Mouse (Mus musculus): ENCODE measurements at regions not wholly inside any gene's neighbourhood (a gene's known extent, or its start where the extent isn't known, plus 50 kb on each side); places are given as distances from the start of the nearest gene placed in this dataset.

DNA sequence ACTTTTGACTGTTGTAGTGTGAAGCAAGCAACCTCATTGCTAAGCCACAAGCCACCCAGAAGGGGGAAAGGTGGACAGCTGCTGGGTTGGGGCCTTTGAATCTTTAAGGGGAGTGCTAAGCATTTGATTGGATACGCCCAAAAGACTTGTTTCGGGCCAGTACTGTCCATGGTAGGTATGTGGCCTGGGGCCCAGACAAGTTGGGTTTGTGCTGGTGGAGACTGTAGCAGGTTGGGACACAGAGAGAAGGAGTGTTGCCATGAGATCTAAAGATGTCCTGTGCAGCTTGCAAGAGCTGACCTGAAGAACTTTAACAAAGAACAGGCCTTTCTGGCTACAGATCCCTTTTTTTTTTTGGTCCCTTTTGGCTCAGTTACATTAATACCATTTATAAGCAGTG is 176.9 kb downstream of the 1190002N15Rik start:
- no peaks in the 10 kb centered on the region for H3K4me1 ChIP-seq (ENCODE audit: control insufficient read depth, insufficient read depth, low read length)
- TF ChIP-seq CTCF (IDR thresholded peaks at IDR 0.05; ENCODE audit: borderline replicate concordance, insufficient read depth, low read length) (no peak), POLR2A (IDR thresholded peaks at IDR 0.05; ENCODE audit: low read depth, low read length) (no peak)
- no peak overlapping the region for H3K4me3 ChIP-seq (ENCODE audit: insufficient read depth, low read length)
- no peak overlapping the region for H3K27ac ChIP-seq (ENCODE audit: insufficient read depth, low read length)

DNA sequence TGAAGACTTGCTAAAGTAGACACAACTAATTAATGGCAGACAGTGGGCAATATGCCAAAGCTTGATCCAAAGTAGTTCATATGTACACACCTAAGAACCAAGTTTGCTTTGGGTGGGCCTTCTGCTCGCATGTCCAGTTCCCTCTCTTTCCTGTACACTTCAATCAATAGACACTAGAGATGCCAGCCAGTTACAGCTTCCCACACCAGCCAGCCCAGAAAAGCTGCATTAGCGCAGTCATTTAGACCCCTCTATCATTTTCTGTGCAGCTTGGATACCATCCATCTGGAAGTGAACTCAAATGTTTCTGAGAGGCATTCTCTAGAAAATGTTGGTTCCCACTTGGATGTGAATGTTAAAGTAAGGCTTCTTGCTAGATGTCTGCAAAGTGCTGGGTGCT is 179.7 kb downstream of the 1190002N15Rik start:
- Histone ChIP-seq H3K4me3 (ENCODE audit: insufficient read depth, low read length) (no peak overlapping the region), H3K4me1 (ENCODE audit: control insufficient read depth, insufficient read depth, low read length) (no peaks in the 10 kb centered on the region), H3K27ac (ENCODE audit: insufficient read depth, low read length) (no peak overlapping the region)
- no peak for TF ChIP-seq POLR2A (IDR thresholded peaks at IDR 0.05; ENCODE audit: low read depth, low read length)
- TF ChIP-seq CTCF (IDR thresholded peaks at IDR 0.05; ENCODE audit: borderline replicate concordance, insufficient read depth, low read length) = no peak

DNA sequence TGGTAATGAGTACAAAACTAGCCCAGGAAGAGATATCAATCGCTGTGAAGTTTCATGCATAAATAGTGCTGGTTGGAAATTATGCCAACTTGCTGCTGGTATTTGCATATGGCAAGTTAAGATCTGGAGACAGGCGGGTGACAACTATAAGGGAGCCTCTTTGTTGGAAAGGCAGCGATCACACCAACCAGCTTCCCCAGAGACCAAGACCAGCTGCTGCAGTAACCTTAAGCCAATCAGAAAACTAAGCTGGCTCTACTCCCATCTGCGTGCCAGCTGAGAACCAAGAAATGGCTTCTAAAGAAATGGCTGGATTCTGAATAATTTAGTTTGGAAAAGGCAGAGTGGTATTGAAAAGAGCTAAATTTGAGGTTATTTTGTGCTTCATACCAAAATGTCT is 195.9 kb downstream of the 1190002N15Rik start:
- no peak overlapping the region for H3K27ac ChIP-seq (ENCODE audit: insufficient read depth, low read length)
- TF ChIP-seq POLR2A (IDR thresholded peaks at IDR 0.05; ENCODE audit: low read depth, low read length) = no peak
- no peak for TF ChIP-seq CTCF (IDR thresholded peaks at IDR 0.05; ENCODE audit: borderline replicate concordance, insufficient read depth, low read length)
- H3K4me3 ChIP-seq (ENCODE audit: insufficient read depth, low read length) = no peak overlapping the region
- H3K4me1 ChIP-seq (ENCODE audit: control insufficient read depth, insufficient read depth, low read length) = no peaks in the 10 kb centered on the region

DNA sequence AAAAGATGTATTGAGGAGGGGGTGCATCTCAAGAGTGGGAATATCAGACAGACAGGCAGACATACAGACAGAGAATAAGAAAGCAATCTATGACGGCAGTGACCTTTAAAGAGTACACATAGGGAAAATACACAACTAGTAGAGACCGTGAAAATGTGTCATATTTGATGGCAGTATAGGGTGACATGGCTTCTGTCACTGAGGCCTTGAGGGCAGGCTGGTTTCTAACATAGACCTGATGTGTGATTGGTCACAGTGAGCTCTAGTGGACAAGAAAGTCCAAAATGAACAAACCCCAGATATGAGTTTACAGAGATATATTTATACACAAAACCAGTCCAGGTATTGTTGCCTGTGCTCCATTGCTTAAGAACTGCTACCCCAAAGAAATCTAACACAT is 196.3 kb downstream of the 1190002N15Rik start:
- TF ChIP-seq POLR2A (IDR thresholded peaks at IDR 0.05; ENCODE audit: low read depth, low read length) (no peak), CTCF (IDR thresholded peaks at IDR 0.05; ENCODE audit: borderline replicate concordance, insufficient read depth, low read length) (no peak)
- H3K27ac ChIP-seq (ENCODE audit: insufficient read depth, low read length) = no peak overlapping the region
- no peaks in the 10 kb centered on the region for H3K4me1 ChIP-seq (ENCODE audit: control insufficient read depth, insufficient read depth, low read length)
- H3K4me3 ChIP-seq (ENCODE audit: insufficient read depth, low read length) = no peak overlapping the region

DNA sequence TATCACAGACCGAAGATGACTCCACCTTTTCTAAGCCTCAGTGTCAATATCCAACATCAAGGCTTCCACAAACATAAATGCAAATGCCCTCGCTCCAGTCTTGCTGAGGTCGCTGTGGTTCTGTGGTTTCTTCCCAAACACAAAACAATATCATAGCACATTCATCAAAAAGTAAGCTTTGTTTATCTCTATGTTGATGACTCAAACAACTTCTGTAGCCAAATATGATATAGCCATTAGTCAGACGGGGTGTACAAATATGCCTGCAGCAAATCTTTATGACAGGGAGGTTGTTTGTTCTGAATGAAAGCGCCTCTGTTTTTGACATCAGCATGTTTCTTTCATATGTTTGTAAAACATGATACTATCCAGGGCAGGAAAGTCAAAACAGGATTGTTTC is 204.4 kb downstream of the 1190002N15Rik start:
- no peak overlapping the region for H3K27ac ChIP-seq (ENCODE audit: insufficient read depth, low read length)
- TF ChIP-seq POLR2A (IDR thresholded peaks at IDR 0.05; ENCODE audit: low read depth, low read length) (no peak), CTCF (IDR thresholded peaks at IDR 0.05; ENCODE audit: borderline replicate concordance, insufficient read depth, low read length) (no peak)
- no peaks in the 10 kb centered on the region for H3K4me1 ChIP-seq (ENCODE audit: control insufficient read depth, insufficient read depth, low read length)
- no peak overlapping the region for H3K4me3 ChIP-seq (ENCODE audit: insufficient read depth, low read length)

DNA sequence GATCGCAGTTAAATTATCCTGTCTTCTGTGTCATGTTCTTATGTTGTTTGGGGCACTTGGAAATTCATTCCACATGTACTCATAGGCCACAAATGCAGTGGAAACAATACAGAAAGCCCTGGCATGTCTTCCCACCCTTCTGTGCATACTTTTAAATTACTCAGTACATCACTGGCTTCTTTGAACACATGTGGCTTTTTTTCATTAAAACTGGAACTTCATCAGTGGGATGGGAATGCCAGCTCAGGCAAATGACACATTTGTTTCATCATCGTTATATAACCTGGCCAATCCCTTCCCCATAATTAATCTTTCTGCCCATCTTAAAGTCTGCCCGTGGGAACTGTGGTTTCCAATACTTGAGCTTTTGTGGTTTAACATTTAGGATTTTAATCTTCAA is 214.9 kb downstream of the 1190002N15Rik start:
- H3K27ac ChIP-seq (ENCODE audit: insufficient read depth, low read length) = no peak overlapping the region
- TF ChIP-seq CTCF (IDR thresholded peaks at IDR 0.05; ENCODE audit: borderline replicate concordance, insufficient read depth, low read length) (no peak), POLR2A (IDR thresholded peaks at IDR 0.05; ENCODE audit: low read depth, low read length) (no peak)
- H3K4me1 ChIP-seq (ENCODE audit: control insufficient read depth, insufficient read depth, low read length) = no peaks in the 10 kb centered on the region
- H3K4me3 ChIP-seq (ENCODE audit: insufficient read depth, low read length) = no peak overlapping the region

DNA sequence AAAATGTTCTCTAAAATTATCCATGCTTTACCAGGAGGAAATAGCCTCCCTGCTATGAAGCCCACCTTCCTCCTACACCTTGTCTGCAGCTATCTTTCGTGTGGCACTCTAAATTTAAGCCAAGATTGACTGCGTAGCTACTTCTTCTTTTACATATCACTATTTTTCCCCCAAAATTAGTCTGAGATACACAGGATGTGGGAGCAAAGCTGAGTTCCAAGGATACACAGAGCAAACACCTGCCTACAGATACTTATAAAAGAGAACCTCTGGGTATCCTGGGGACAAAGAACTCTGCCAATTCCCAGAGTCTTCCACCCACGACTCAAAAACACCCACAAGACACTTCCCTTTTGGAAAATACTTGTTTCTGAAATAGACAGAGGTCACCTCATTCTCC is 235.3 kb downstream of the 1190002N15Rik start:
- TF ChIP-seq CTCF (IDR thresholded peaks at IDR 0.05; ENCODE audit: borderline replicate concordance, insufficient read depth, low read length) (no peak), POLR2A (IDR thresholded peaks at IDR 0.05; ENCODE audit: low read depth, low read length) (no peak)
- Histone ChIP-seq H3K4me1 (ENCODE audit: control insufficient read depth, insufficient read depth, low read length) (no peaks in the 10 kb centered on the region), H3K27ac (ENCODE audit: insufficient read depth, low read length) (no peak overlapping the region), H3K4me3 (ENCODE audit: insufficient read depth, low read length) (no peak overlapping the region)

DNA sequence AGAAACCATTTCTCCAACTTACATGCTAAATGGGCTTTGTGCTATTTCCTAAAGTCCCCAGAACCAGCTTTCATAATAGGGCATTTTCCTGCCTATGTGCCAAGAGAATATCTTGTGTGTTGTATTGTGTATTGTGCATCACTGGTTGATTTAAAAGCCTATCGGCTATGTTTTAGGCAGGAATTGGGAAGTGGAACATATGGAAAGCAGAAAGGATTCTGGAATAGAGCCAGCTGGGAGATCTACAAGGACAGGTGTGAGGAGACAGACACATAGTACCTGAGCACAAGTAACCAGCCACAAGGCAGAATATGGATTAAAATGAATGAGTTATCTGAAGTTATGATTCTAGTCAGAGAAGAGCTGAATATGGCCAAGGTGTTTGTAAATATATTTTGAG is 236.0 kb downstream of the 1190002N15Rik start:
- Histone ChIP-seq H3K27ac (ENCODE audit: insufficient read depth, low read length) (no peak overlapping the region), H3K4me3 (ENCODE audit: insufficient read depth, low read length) (no peak overlapping the region), H3K4me1 (ENCODE audit: control insufficient read depth, insufficient read depth, low read length) (no peaks in the 10 kb centered on the region)
- TF ChIP-seq POLR2A (IDR thresholded peaks at IDR 0.05; ENCODE audit: low read depth, low read length) (no peak), CTCF (IDR thresholded peaks at IDR 0.05; ENCODE audit: borderline replicate concordance, insufficient read depth, low read length) (no peak)

DNA sequence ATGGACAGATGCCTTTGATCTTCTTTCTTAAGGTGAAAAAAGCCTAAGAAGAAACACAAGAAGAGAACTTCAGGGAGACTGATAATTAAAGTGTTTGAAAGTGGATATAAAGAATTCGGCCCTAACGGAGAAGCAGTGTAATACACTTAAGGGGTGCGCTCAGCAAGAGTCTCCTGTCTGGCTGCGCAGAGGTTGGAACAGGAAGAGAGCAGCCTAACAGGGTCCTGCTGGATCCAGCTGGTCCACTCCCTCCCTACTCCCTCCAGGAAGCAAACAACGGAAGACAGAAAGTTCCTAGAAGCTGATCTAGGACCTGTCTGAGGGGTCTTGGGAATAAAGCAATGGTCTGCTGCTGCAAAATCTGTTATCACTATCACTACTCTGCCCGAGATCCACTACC is 242.4 kb downstream of the 1190002N15Rik start:
- Histone ChIP-seq H3K4me1 (ENCODE audit: control insufficient read depth, insufficient read depth, low read length) (no peaks in the 10 kb centered on the region), H3K27ac (ENCODE audit: insufficient read depth, low read length) (no peak overlapping the region), H3K4me3 (ENCODE audit: insufficient read depth, low read length) (no peak overlapping the region)
- TF ChIP-seq CTCF (IDR thresholded peaks at IDR 0.05; ENCODE audit: borderline replicate concordance, insufficient read depth, low read length) (no peak), POLR2A (IDR thresholded peaks at IDR 0.05; ENCODE audit: low read depth, low read length) (no peak)

DNA sequence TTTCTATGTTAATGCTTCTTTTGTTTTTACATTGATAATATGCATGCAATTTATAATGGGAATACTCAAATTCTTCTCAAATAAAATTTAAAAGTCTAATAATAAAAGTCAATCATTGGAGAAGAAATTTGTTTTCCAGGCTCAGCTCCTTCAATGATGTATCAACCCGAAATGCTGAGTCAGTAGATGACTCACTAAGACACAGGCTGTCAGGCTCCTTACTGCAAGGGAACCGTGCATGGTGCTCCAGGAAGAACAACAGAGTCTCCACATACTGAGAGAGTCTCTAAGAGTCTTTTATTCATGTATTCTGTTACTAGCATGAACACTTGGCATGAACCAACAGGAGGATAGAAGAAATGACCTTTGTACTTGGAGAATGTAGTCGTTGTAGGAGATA is 245.7 kb downstream of the 1190002N15Rik start:
- H3K27ac ChIP-seq (ENCODE audit: insufficient read depth, low read length) = no peak overlapping the region
- no peak overlapping the region for H3K4me3 ChIP-seq (ENCODE audit: insufficient read depth, low read length)
- H3K4me1 ChIP-seq (ENCODE audit: control insufficient read depth, insufficient read depth, low read length) = no peaks in the 10 kb centered on the region
- TF ChIP-seq POLR2A (IDR thresholded peaks at IDR 0.05; ENCODE audit: low read depth, low read length) (no peak), CTCF (IDR thresholded peaks at IDR 0.05; ENCODE audit: borderline replicate concordance, insufficient read depth, low read length) (no peak)

DNA sequence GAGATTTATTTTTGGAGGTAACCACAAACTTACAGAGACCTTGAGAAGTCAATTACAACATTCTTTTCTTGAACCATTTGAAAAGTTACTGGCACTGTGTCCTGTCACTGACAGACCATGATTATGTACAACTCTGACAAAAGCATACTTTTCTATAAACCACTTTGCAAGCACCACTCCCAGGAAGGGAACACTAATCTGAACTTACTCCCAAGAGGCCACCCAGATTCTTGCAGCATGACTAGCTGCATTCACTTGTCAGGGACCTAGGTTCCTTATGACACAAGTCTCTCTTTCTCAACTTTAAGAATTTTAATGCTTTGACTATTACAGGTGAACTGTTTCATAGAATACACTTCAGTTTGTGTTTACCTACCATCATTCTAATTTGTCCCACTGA is 248.3 kb downstream of the 1190002N15Rik start:
- Histone ChIP-seq H3K27ac (ENCODE audit: insufficient read depth, low read length) (no peak overlapping the region), H3K4me3 (ENCODE audit: insufficient read depth, low read length) (no peak overlapping the region), H3K4me1 (ENCODE audit: control insufficient read depth, insufficient read depth, low read length) (no peaks in the 10 kb centered on the region)
- TF ChIP-seq POLR2A (IDR thresholded peaks at IDR 0.05; ENCODE audit: low read depth, low read length) = no peak
- no peak for TF ChIP-seq CTCF (IDR thresholded peaks at IDR 0.05; ENCODE audit: borderline replicate concordance, insufficient read depth, low read length)

All from embryonic fibroblast, embryonic 13.5 days (primary cell).